Mouse (Mus musculus) layer of hippocampus, adult 11-12 months (tissue): ENCODE data around the gene Brap.
"Not testable (repeated sequence)": the region's sequence is repeated elsewhere in the genome, so short reads cannot be mapped to it uniquely, and the experiment has no call there.

Source experiments
- DNase-seq: peaks from one replicate; pipeline ENCODE4 v3.0.0; 2022; ENCODE audit warnings: low spot score

Brap gene

GRCm38 (mm10) chr5:121660059-121660896, at the start of gene Brap, which contains the start of gene Acad10:
Gene Brap, plus strand, starts transcription at chr5:121660563.
Gene Acad10, minus strand, starts transcription at chr5:121660514.
- peak; percentile 93 for DNase-seq

- DNase-seq: no peak
Observed at GRCm38 (mm10) chr5:121612036-121612435, 48.3 kb upstream of the Brap start.

- not testable (repeated sequence) for DNase-seq
Observed at GRCm38 (mm10) chr5:121614921-121615320, 45.4 kb upstream of the Brap start.

GRCm38 (mm10) chr5:121618592-121619513, 41.5 kb upstream of the Brap start, which contains the start of gene Acad12:
Gene Acad12, minus strand, starts transcription at chr5:121618938.
- DNase-seq: peak; percentile 75

- DNase-seq: no peak
Observed at GRCm38 (mm10) chr5:121621102-121621501, 39.3 kb upstream of the Brap start.

- DNase-seq: no peak
Observed at GRCm38 (mm10) chr5:121623241-121623640, 37.1 kb upstream of the Brap start.

- DNase-seq: peak; percentile 78
Observed at GRCm38 (mm10) chr5:121627871-121628270, 32.5 kb upstream of the Brap start.

GRCm38 (mm10) chr5:121631106-121631647, 29.2 kb upstream of the Brap start:
- DNase-seq: not testable (repeated sequence)

- DNase-seq: no peak
Observed at GRCm38 (mm10) chr5:121632804-121633203, 27.6 kb upstream of the Brap start.

GRCm38 (mm10) chr5:121634668-121635067, 25.7 kb upstream of the Brap start:
- no peak for DNase-seq

GRCm38 (mm10) chr5:121637296-121637695, 23.1 kb upstream of the Brap start:
- DNase-seq: no peak

GRCm38 (mm10) chr5:121639601-121640000, 20.8 kb upstream of the Brap start:
- no peak for DNase-seq

GRCm38 (mm10) chr5:121649134-121649533, 11.2 kb upstream of the Brap start:
- no peak for DNase-seq

- DNase-seq: no peak
Observed at GRCm38 (mm10) chr5:121654526-121654925, 5.8 kb upstream of the Brap start.

- not testable (repeated sequence) for DNase-seq
Observed at GRCm38 (mm10) chr5:121656866-121657265, 3.5 kb upstream of the Brap start.

GRCm38 (mm10) chr5:121657656-121658055, 2.7 kb upstream of the Brap start:
- not testable (repeated sequence) for DNase-seq

- DNase-seq: peak; percentile 41
Observed at GRCm38 (mm10) chr5:121660897-121661254, 513 bp downstream of the Brap start.

GRCm38 (mm10) chr5:121661494-121661893, 1.1 kb downstream of the Brap start:
- no peak for DNase-seq

- DNase-seq: no peak
Observed at GRCm38 (mm10) chr5:121663456-121663855, 3.1 kb downstream of the Brap start.

- no peak for DNase-seq
Observed at GRCm38 (mm10) chr5:121664078-121664477, 3.7 kb downstream of the Brap start.

GRCm38 (mm10) chr5:121664971-121665370, 4.6 kb downstream of the Brap start:
- no peak for DNase-seq

GRCm38 (mm10) chr5:121667067-121667466, 6.7 kb downstream of the Brap start:
- DNase-seq: no peak
